Mouse (Mus musculus) gastrocnemius, postnatal 14 days (tissue): ENCODE data around the gene Dpysl4. TPM values are rescaled to one million over a fixed set of nuclear protein-coding genes. Genes with fewer than 3 reads are reported as not detected.

Experiments
- DNase-seq: peaks from one replicate; pipeline ENCODE4 v3.0.0; 2021; ENCODE audit warnings: mixed read lengths
- intact Hi-C: fragments of 180-260 bp; cut with DNase I; formaldehyde crosslinking; loops from one replicate; pipeline ENCODE4 v1.15.1; 2025; ENCODE audit warnings: low total_unique reads
- long read RNA-seq, 2 experiments: library from polyadenylated mRNA; stranded (forward); transcript quantifications; one replicate each; pipeline ENCODE4 v2.0.0; 2021
- total RNA-seq, 2 experiments: library from RNA; stranded (reverse); gene quantifications; 2 replicates each; pipeline ENCODE4 v1.2.3; 2021

Dpysl4 gene
- 1 to 10 TPM; 1.2 to 1.3 TPM for total RNA-seq
- long read RNA-seq, experiment 1, partial matches to known transcripts, result 0 of 3 reads
- long read RNA-seq, experiment 1, other reads (novel, unspliced or antisense), result 0 of 3 reads
- long read RNA-seq, experiment 2, result 0 reads

DNA sequence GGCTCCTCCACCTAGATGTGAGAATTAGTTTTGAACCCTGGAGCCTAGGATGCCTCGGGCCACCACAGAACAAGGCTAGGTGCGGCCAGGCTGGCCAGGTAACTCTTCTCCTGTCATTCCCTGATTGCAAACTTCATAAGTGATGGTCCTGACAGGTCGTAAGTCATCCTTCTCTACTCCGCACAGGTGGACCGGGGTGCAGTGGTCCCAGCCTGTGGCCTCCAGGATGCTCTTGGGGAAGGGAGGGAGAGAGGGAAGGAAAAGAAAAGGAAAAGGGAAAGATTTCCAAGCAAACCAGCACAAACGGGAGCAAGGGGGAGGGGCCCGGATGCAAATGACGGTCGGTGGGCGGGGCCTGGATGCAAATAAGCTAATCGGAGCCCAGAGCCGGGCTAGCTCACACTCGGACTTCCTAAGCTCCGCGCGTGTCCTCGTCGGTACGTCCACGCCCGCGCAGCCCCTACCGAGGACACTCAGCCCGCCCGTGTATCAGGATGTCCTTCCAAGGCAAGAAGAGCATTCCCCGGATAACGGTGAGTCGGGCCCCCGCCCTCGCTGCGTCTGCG lies at the start of gene Dpysl4:
Dpysl4 (plus strand) TSS at position 373 of the 566 bp plus-strand sequence.
- intact Hi-C loops, result no loop called here
- peak; percentile 56 for DNase-seq

DNA sequence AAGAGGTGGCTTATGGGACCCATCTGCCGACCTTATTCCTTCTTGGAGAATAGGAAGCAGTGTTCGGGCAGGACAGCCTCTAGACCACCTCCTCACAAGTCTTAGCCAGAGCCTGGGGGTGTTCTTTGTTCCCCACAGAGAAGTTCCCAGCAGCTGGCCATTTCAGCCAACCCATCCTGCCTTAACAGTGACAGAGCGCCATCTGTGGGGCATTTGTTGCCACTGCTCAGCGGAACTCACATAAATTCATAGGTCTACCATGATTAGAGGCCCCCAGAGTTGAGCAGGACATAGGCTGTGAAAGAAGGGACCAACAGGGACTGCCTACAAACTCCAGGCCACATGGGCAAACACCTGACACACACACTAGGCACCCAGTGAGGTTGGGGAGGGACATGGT lies 22.4 kb upstream of the Dpysl4 start:
- intact Hi-C loops, result no loop called here
- DNase-seq, result no peak

GRCm38 (mm10) chr7:139068182-139068623 lies 17.6 kb upstream of the Dpysl4 start:
- intact Hi-C loops, result no loop called here
- DNase-seq, result peak; percentile 53

- no peak for DNase-seq
These were observed 11.6 kb upstream of the Dpysl4 start for GRCm38 (mm10) chr7:139074189-139074588.

DNA sequence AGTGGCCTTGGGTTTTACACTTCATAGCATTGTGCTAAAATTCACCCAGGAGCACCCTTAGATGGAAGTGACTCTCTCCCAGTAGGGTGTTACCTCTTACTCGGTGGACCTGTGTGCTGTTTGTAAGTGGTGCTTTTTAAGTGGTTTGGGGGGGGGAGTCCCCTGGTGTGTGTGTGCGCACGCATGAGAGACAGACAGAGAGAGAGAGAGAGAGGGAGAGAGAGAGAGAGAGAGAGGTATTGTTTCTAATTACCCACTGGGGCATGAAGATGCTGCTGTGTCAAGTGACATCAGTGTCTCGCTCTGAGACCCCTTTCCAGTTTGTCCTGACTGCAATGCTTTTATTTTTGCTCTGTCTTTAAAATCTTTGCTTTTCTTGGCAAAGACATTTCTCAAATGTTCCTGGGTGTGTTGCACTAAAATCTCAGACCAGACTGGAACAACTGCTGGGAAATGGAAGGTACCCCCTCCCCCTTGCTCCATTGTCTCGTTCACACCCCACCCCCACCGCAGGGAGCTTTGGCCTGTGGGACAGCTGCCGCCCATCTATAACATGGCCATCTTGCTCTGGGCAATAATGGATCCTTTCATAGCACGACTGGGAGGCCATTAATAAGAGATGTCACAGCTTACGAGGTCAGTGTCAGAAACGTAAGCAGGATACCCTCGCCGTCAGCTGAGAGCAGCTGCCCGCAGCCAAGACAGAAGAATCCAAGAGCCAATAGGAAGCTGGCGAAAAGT lies 10.6 kb upstream of the Dpysl4 start:
- DNase-seq, result no peak
- intact Hi-C loops, result no loop called here

More at GRCm38 (mm10) chr7:139074189-139074588, 11.6 kb upstream of the Dpysl4 start:
- intact Hi-C loops, result no loop called here

- intact Hi-C loops, result no loop called here
- DNase-seq, result no peak
These were observed 8.5 kb upstream of the Dpysl4 start for GRCm38 (mm10) chr7:139077283-139077682.

GRCm38 (mm10) chr7:139078181-139078580 lies 7.6 kb upstream of the Dpysl4 start:
- intact Hi-C loops, result no loop called here
- DNase-seq, result no peak

DNA sequence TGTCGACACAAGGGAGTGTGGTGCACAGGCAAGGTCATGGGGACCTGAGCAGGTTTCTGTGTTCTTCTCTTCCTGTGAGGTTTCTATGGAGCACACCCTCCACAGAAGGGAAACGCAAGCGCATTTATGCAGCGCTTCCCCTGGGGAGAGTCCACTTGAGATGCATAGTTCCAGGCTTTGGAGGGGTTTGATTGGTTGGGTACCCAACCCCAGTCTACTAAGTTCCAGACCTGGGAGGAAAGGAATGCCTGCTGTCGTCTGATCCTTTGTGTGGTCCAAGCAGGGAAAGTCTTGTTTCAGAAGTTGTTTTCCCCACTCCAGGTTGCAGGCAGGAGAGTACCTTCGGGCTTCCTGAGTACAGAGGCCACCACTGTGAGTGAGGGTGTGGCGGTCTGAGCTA lies 6.7 kb upstream of the Dpysl4 start:
- no peak for DNase-seq
- intact Hi-C loops, result no loop called here

GRCm38 (mm10) chr7:139080714-139081113 lies 5.1 kb upstream of the Dpysl4 start:
- intact Hi-C loops, result no loop called here
- no peak for DNase-seq

DNA sequence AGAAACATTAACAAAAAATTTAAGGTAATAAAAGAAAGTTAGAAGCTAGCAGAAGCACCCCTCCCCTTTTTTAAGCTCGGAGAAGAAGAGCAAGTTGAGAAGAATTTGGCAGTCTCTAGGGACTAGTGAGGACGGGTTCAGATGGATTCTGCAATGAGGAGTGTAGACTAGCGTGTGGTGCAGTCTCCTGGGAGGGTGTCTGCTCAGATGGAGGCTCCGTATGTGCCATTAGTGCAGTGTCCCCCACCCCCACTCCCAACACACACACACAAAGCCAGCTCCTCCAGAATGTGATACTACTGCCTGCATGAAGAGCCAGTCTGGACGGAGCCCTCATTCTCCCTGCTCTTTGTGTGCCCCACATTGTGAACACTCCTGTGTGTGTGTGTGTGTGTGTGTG lies 4.6 kb upstream of the Dpysl4 start:
- intact Hi-C loops, result no loop called here
- DNase-seq, result no peak

DNA sequence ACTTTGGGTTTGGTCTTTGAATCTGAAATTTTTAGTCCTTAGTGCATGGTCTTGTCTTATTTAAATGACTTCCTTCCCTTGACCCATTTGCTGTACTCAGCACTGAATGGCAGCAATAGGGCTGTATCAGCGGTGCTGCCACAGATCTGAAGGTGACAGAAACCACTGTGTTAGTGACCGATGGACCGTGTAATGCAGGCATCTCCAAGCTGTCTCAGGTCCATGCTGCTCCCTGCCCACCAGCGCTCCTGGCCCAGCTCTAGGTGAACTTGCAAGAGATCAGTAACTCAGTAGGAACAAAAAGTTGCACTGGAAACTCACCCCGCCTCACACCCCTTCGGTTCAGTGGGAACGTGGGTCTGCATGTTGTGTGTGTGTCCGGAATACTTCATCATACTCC lies 3.5 kb upstream of the Dpysl4 start:
- no peak for DNase-seq
- intact Hi-C loops, result no loop called here

DNA sequence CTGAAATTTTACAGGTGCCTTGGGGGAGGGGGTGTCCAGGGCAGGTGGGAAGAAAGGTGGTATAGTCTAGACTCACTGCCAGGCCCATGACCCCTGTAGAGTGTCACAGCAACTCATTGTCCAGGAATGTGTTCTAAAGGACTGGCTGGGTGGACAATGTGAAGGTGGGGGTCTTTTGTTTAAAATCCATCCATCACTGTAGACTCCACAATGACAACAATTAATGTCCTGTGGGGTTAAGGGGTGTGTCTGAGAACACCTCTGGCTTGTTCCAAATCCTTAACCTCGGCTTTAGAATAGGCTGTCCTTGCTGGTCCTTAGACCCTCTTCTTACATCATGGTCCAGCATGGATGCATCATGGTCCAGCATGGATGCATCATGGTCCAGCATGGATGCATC lies 1.5 kb upstream of the Dpysl4 start:
- intact Hi-C loops, result no loop called here
- no peak for DNase-seq

GRCm38 (mm10) chr7:139086195-139087158 lies 676 bp downstream of the Dpysl4 start:
- intact Hi-C loops, result no loop called here
- DNase-seq, result peak; percentile 17

- intact Hi-C loops, result no loop called here
- DNase-seq, result peak; percentile 18
These were observed 2.0 kb downstream of the Dpysl4 start for GRCm38 (mm10) chr7:139087801-139088200.

GRCm38 (mm10) chr7:139089892-139090874 lies 4.4 kb downstream of the Dpysl4 start:
- no peak for DNase-seq
- intact Hi-C loops, result no loop called here

GRCm38 (mm10) chr7:139091681-139092080 lies 5.9 kb downstream of the Dpysl4 start:
- intact Hi-C loops, result no loop called here

GRCm38 (mm10) chr7:139092676-139093075 lies 6.9 kb downstream of the Dpysl4 start:
- intact Hi-C loops, result no loop called here

More at GRCm38 (mm10) chr7:139091681-139092080, 5.9 kb downstream of the Dpysl4 start:
- DNase-seq, result no peak

DNA sequence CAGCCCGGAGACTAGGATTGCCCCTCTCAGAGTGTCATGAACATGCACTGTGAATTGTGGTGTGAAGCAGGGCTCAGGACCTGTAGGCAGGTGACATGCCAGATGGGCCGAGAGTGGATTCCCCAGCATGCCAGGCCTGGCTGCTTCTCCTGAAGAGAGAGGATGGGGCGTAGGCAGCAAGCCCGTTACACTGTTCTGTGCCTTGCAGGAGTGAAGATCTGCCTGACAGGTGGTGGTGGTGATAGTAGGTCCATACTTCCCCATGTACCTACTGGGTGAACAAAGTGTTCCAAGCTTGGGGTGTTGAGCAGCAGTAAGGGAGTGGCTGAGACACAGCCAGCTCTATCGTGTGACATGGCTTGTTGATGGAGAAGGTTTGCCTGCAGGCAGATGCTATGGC lies 7.3 kb downstream of the Dpysl4 start:
- no peak for DNase-seq

More at GRCm38 (mm10) chr7:139092676-139093075, 6.9 kb downstream of the Dpysl4 start:
- DNase-seq, result no peak

GRCm38 (mm10) chr7:139093781-139094180 lies 8.0 kb downstream of the Dpysl4 start:
- DNase-seq, result no peak
- intact Hi-C loops, result no loop called here

More for the DNA sequence above, 7.3 kb downstream of the Dpysl4 start:
- intact Hi-C loops, result no loop called here
